Mouse (Mus musculus) cerebellum, postnatal 25 days (tissue): ENCODE results near the gene Mitf.

ENCODE experiments used
- DNase-seq, 2 experiments: peaks; one replicate each; pipeline ENCODE4 v3.0.0; 2021; ENCODE audit warnings: mixed read lengths in 2 of 2

The Mitf gene

GRCm38 (mm10) chr6:97826642-97827275, 19.9 kb downstream of the Mitf start:
- DNase-seq, result no peak

- no peak for DNase-seq
These were observed 21.2 kb downstream of the Mitf start for GRCm38 (mm10) chr6:97828021-97828420.

GRCm38 (mm10) chr6:97828822-97829719, 22.2 kb downstream of the Mitf start:
- DNase-seq, result no peak

- DNase-seq, result no peak
These were observed 25.6 kb downstream of the Mitf start for GRCm38 (mm10) chr6:97832501-97832900.

GRCm38 (mm10) chr6:97836176-97836575, 29.3 kb downstream of the Mitf start:
- no peak for DNase-seq

- peak; percentile 14 to 48 for DNase-seq
These were observed 30.9 kb downstream of the Mitf start for GRCm38 (mm10) chr6:97837711-97838110.

GRCm38 (mm10) chr6:97839568-97839967, 32.7 kb downstream of the Mitf start:
- DNase-seq, result no peak

- DNase-seq, result no peak
These were observed 37.3 kb downstream of the Mitf start for GRCm38 (mm10) chr6:97844112-97844511.

- DNase-seq, result no peak
These were observed 41.5 kb downstream of the Mitf start for GRCm38 (mm10) chr6:97848191-97848857.

GRCm38 (mm10) chr6:97854236-97854635, 47.4 kb downstream of the Mitf start:
- no peak for DNase-seq

GRCm38 (mm10) chr6:97855420-97856170, 48.7 kb downstream of the Mitf start:
- DNase-seq, result peak in 1 of 2 experiments; percentile 15

- DNase-seq, result no peak
These were observed 49.6 kb downstream of the Mitf start for GRCm38 (mm10) chr6:97856502-97856901.

GRCm38 (mm10) chr6:97857690-97858089, 50.8 kb downstream of the Mitf start:
- DNase-seq, result no peak

GRCm38 (mm10) chr6:97866575-97866974, 59.7 kb downstream of the Mitf start:
- DNase-seq, result no peak

- DNase-seq, result no peak
These were observed 61.2 kb downstream of the Mitf start for GRCm38 (mm10) chr6:97868005-97868404.

- DNase-seq, result no peak
These were observed 63.1 kb downstream of the Mitf start for GRCm38 (mm10) chr6:97869953-97870352.

GRCm38 (mm10) chr6:97871296-97872030, 64.6 kb downstream of the Mitf start:
- DNase-seq, result no peak

GRCm38 (mm10) chr6:97873102-97873501, 66.2 kb downstream of the Mitf start:
- no peak for DNase-seq

GRCm38 (mm10) chr6:97876990-97877389, 70.1 kb downstream of the Mitf start:
- no peak for DNase-seq

- DNase-seq, result no peak
These were observed 70.6 kb downstream of the Mitf start for GRCm38 (mm10) chr6:97877492-97877891.

GRCm38 (mm10) chr6:97880363-97880762, 73.5 kb downstream of the Mitf start:
- DNase-seq, result no peak

- peak; percentile 74 to 76 for DNase-seq
These were observed 75.1 kb downstream of the Mitf start for GRCm38 (mm10) chr6:97881935-97882334.
